Comparison of ENCODE assay signal across 8 mouse cellular contexts in the genomic region with DNA sequence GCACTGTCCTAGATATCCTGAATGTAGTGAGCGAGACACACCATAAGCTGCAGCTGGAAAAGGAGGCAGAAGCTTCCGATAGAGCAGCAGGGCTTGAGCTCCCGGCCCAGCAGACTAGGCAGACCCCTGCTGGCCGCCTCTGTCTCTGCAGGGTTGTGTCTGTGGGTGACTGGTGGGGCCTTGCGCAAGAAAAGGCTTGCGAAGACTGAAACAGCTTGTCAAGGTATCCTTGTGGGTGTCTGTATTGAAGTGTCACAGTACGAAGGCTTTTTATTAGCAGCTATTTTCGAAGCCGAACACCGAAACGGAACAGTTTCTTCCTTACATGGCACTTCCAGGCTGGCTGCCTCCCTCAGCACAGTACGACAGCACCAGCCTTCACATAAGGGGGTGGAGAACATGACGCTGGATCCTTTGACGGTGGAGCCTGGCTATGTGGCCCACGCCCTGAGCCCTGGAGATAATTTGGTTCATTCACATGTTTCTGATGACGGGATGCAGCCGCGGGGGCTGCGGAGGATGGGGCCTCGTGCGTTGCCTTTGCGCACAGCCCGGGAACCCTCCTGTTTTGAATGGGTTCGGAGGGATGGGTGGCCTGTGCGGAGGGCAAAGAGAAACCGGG.
DNase-seq lines count a peak whose midpoint lies in the region; ATAC-seq and TF ChIP-seq lines count a peak whose summit lies in the region.

No protein-coding gene starts in this region.

- H3K9me3 ChIP-seq in heart, embryonic 10.5 days = no peaks in the 10 kb centered on the region
- H3K9me3 ChIP-seq in kidney, embryonic 14.5 days (ENCODE audit: control insufficient read depth, low read length) = no peaks in the 10 kb centered on the region
- H3K9me3 ChIP-seq in limb, embryonic 12.5 days = no peaks in the 10 kb centered on the region
- no peaks in the 10 kb centered on the region for H3K9me3 ChIP-seq in midbrain, embryonic 15.5 days
- no peaks in the 10 kb centered on the region for H3K9me3 ChIP-seq in stomach, embryonic 15.5 days

- peak; percentile 85 for ATAC-seq in kidney, embryonic 14.5 days (ENCODE audit: low FRiP score, low TSS enrichment)
- ATAC-seq in limb, embryonic 12.5 days (ENCODE audit: insufficient number of reproducible peaks, insufficient read depth, low FRiP score, low TSS enrichment, low read depth) = peak; percentile 47; the same call in 1 of the 2 replicates
- peak; percentile 93 for ATAC-seq in midbrain, embryonic 15.5 days (replicated peaks)
- ATAC-seq in stomach, embryonic 15.5 days (ENCODE audit: insufficient read depth, low FRiP score, low read depth) = peak; percentile 70; the same call in 1 of the 2 replicates

- no peak overlapping the region for H3K9ac ChIP-seq in kidney, embryonic 14.5 days (ENCODE audit: low read depth, low read length)
- no peak overlapping the region; the same call in 1 of the 2 replicates for H3K9ac ChIP-seq in limb, embryonic 12.5 days (replicated peaks)
- H3K9ac ChIP-seq in midbrain, embryonic 15.5 days = peak overlapping the region; percentile 21; the same call in 1 of the 2 replicates
- no peak overlapping the region for H3K9ac ChIP-seq in stomach, embryonic 15.5 days

- H3K36me3 ChIP-seq in heart, embryonic 10.5 days = no peaks in the 10 kb centered on the region
- H3K36me3 ChIP-seq in kidney, embryonic 14.5 days (ENCODE audit: control insufficient read depth, insufficient read depth, low read length) = no peaks in the 10 kb centered on the region
- H3K36me3 ChIP-seq in limb, embryonic 12.5 days = no peaks in the 10 kb centered on the region
- no peaks in the 10 kb centered on the region for H3K36me3 ChIP-seq in midbrain, embryonic 15.5 days (replicated peaks)
- no peaks in the 10 kb centered on the region for H3K36me3 ChIP-seq in stomach, embryonic 15.5 days

- peak; percentile 94 for DNase-seq in brain, embryonic 14.5 days (ENCODE audit: low read depth)
- peak; percentile 88 for DNase-seq in heart, embryonic 10.5 days (ENCODE audit: low spot score)
- no peak for DNase-seq in adipocyte (ENCODE audit: low spot score)

- WGBS in heart, embryonic 10.5 days = 25% methylated on average over 26 of the region's 26 CpGs
- 22% methylated on average over 26 of the region's 26 CpGs for WGBS in kidney, embryonic 14.5 days
- WGBS in limb, embryonic 12.5 days = 25% methylated on average over 26 of the region's 26 CpGs
- WGBS in midbrain, embryonic 15.5 days = 21% methylated on average over 26 of the region's 26 CpGs
- 29% methylated on average over 26 of the region's 26 CpGs for whole genome bisulfite sequencing in stomach, embryonic 15.5 days

- TF ChIP-seq CTCF in brain, embryonic 14.5 days (IDR thresholded peaks at IDR 0.05; ENCODE audit: borderline replicate concordance, extremely low read depth, insufficient read depth, insufficient read length) = peak; percentile 96
- TF ChIP-seq CTCF in embryonic fibroblast, embryonic 13.5 days (IDR thresholded peaks at IDR 0.05; ENCODE audit: borderline replicate concordance, insufficient read depth, low read length) = peak; percentile 48; the same call in 1 of the 2 replicates

- peak overlapping the region; percentile 33; the same call in 1 of the 2 replicates for H3K4me2 ChIP-seq in kidney, embryonic 14.5 days (replicated peaks; ENCODE audit: low read depth, low read length)
- H3K4me2 ChIP-seq in limb, embryonic 12.5 days = peak overlapping the region; percentile 46
- peak overlapping the region; percentile 28 for H3K4me2 ChIP-seq in midbrain, embryonic 15.5 days
- H3K4me2 ChIP-seq in stomach, embryonic 15.5 days = peak overlapping the region; percentile 36

- no peaks in the 10 kb centered on the region for H3K4me1 ChIP-seq in embryonic fibroblast, embryonic 13.5 days (ENCODE audit: control insufficient read depth, insufficient read depth, low read length)
- 0 out of 2 replicates have a peak, but pooled peaks cover 4% of the 10 kb centered on the region for H3K4me1 ChIP-seq in heart, embryonic 10.5 days
- H3K4me1 ChIP-seq in kidney, embryonic 14.5 days (ENCODE audit: control insufficient read depth, insufficient read depth, low read length) = no peaks in the 10 kb centered on the region
- H3K4me1 ChIP-seq in limb, embryonic 12.5 days (replicated peaks) = 0 out of 2 replicates have a peak, but pooled peaks cover 4% of the 10 kb centered on the region
- H3K4me1 ChIP-seq in midbrain, embryonic 15.5 days = peaks cover 14% of the 10 kb centered on the region
- H3K4me1 ChIP-seq in stomach, embryonic 15.5 days = no peaks in the 10 kb centered on the region

- H3K27me3 ChIP-seq in heart, embryonic 10.5 days (ENCODE audit: insufficient read depth, poor library complexity, severe bottlenecking) = peaks cover 44% of the 10 kb centered on the region
- H3K27me3 ChIP-seq in kidney, embryonic 14.5 days (ENCODE audit: control insufficient read depth, insufficient read depth, low read length) = no peaks in the 10 kb centered on the region
- peaks cover 31% of the 10 kb centered on the region for H3K27me3 ChIP-seq in limb, embryonic 12.5 days
- no peaks in the 10 kb centered on the region for H3K27me3 ChIP-seq in midbrain, embryonic 15.5 days (replicated peaks)
- no peaks in the 10 kb centered on the region for H3K27me3 ChIP-seq in stomach, embryonic 15.5 days (replicated peaks)

- H3K4me3 ChIP-seq in embryonic fibroblast, embryonic 13.5 days (ENCODE audit: insufficient read depth, low read length) = no peak overlapping the region
- peak overlapping the region; percentile 33 for H3K4me3 ChIP-seq in heart, embryonic 10.5 days
- H3K4me3 ChIP-seq in kidney, embryonic 14.5 days (ENCODE audit: low read length) = peak overlapping the region; percentile 11; the same call in 1 of the 2 replicates
- H3K4me3 ChIP-seq in limb, embryonic 12.5 days (replicated peaks) = peak overlapping the region; percentile 13; the same call in 1 of the 2 replicates
- H3K4me3 ChIP-seq in midbrain, embryonic 15.5 days = no peak overlapping the region
- H3K4me3 ChIP-seq in stomach, embryonic 15.5 days (replicated peaks) = 0 out of 2 replicates have a peak overlapping the region, but pooled peaks have one; percentile 1

- TF ChIP-seq POLR2A in brain, embryonic 14.5 days (IDR thresholded peaks at IDR 0.05; ENCODE audit: borderline replicate concordance, extremely low read depth, insufficient read depth, insufficient read length, poor library complexity, severe bottlenecking) = no peak
- no peak for TF ChIP-seq POLR2A in embryonic fibroblast, embryonic 13.5 days (IDR thresholded peaks at IDR 0.05; ENCODE audit: low read depth, low read length)

- H3K27ac ChIP-seq in embryonic fibroblast, embryonic 13.5 days (ENCODE audit: insufficient read depth, low read length) = no peak overlapping the region
- H3K27ac ChIP-seq in heart, embryonic 10.5 days = no peak overlapping the region
- no peak overlapping the region for H3K27ac ChIP-seq in kidney, embryonic 14.5 days (ENCODE audit: low read depth, low read length)
- no peak overlapping the region for H3K27ac ChIP-seq in limb, embryonic 12.5 days
- H3K27ac ChIP-seq in midbrain, embryonic 15.5 days = peak overlapping the region; percentile 66
- H3K27ac ChIP-seq in stomach, embryonic 15.5 days = no peak overlapping the region

Comparison
In these comparisons a context has a peak if more than half of its experiments do, and no peak if none do; other contexts are left out.
1. H3K4me3 ChIP-seq: peak in heart, embryonic 10.5 days (single experiment), kidney, embryonic 14.5 days (single experiment), limb, embryonic 12.5 days (single experiment) and stomach, embryonic 15.5 days (single experiment); none in embryonic fibroblast, embryonic 13.5 days (single experiment) and midbrain, embryonic 15.5 days (single experiment).
2. Peak in every context shown above with its lines, with median percentiles within 50 percentile points of each other: ATAC-seq and H3K4me2 ChIP-seq.